Mouse (Mus musculus) megakaryocyte, embryonic 14.5 days (primary cell): ENCODE measurements around the gene Col11a2.

Experiments
- FLI1 ChIP-seq: IDR thresholded peaks from 2 replicates; pipeline ENCODE4 v1.6.1; 2012; ENCODE audit warnings: low read length, inconsistent platforms, mixed read lengths
- GATA1 ChIP-seq: IDR thresholded peaks from 3 replicates; pipeline ENCODE4 v1.6.1; 2012; ENCODE audit warnings: mixed read lengths, low read length, inconsistent platforms, borderline replicate concordance

DNA sequence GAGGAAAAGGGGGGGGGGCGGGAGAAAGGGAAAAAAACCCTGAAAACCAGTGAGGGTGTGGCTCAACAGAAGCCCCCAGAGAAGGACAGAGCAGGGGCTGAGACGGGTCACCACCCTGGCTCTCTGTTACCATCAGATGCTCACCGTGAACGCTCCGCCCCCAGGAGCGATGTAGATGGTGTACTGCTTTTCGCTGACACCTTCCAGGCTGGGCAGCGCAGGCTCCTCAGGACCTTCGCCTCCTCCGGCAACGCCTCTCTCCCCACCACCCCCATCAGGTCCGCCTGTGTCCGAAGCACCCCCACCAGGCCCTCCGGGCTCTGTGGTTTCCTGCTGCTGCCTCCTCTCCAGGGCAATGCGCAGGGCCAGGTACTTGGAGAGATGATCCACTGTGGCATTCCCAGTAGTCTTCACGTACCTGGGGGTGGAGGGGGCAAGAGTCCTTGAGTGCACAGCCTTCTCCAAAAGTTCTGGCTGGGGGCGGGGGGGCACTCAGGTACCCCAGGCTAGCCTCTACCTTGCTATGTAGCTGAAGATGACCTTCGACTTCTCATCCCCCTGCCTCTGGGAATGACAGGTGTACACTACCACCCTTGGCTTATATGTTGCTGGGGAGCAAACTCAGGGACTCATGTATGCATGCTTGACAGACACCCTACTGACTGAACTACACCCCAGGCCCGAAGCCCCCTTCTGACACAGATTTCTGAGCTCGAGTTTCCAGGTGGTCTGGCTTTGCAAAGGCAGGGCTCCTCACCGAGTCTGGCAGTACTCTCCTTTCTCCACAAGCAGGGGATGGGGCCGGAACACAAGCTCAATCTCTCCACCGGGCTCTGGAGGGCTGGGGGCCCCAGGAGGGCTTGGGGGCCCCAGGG lies 17.5 kb upstream of the Col11a2 start:
- TF ChIP-seq GATA1: no peak
- no peak for TF ChIP-seq FLI1
